Mouse (Mus musculus) right cerebral cortex, adult 18-20 months (tissue): Measurements from ENCODE around the gene Siva1.

Experiments used
- DNase-seq: peaks from one replicate; pipeline ENCODE4 v3.0.0; 2022; ENCODE audit warnings: mixed read lengths

Siva1 gene

DNA sequence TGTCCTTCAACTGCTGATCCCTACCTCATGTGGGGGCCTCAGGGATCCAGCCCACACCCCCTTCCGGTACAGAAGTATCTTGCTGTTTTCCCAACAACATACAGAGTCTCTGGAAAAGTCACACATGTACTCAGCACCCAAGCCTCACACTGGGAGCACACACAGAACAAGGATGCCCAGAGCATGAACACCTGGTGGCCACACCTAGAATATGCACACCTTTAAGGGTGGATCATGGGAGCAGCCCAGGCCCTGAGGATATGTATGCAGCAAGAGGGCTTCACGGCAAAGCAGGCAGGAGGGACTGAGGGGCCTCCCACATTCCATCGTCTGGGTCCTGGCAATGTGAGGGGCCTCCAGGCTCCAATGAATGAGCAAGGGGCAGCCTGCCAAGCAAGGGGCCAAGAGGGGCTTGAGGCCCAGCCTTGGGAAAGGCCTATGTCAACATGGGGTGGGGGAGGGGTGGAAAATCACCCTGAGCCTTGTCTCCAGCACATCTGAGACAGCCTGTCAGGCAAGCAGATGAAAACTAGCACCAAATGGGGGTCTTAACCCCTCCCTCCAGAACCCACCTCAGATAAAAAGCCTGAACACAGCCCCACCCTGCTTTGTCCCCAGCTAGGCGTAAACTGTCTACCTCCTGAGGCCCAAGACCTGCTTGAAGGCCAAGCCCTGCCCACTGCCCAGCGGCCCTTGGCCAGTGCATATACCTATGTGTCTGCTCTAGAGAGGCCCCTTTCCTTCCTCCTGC, 16.3 kb downstream of the Siva1 start:
- DNase-seq = no peak

- DNase-seq = no peak
These were observed 16.8 kb downstream of the Siva1 start for GRCm38 (mm10) chr12:112661327-112661605.

GRCm38 (mm10) chr12:112661851-112662250, 17.4 kb downstream of the Siva1 start:
- no peak for DNase-seq

DNA sequence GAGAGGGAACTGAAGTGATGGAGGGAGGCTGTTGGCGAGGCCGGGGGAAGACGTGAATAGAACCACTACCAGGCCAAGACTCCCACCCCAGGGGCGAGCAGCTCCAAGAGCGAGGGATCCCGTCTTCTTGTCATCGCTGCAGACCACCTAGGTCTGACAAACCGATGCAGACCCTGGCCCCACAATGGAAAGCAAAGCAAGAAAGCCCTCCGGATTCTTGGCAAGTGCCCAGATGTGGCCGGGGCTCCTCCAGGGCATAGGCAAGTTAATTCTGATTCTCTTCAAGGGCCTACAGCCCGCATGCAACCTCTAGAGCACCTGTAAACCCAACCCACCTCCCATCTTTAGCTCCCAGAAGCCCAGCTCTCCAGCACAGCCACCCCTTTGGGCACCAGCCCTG, 18.8 kb downstream of the Siva1 start:
- no peak for DNase-seq

DNA sequence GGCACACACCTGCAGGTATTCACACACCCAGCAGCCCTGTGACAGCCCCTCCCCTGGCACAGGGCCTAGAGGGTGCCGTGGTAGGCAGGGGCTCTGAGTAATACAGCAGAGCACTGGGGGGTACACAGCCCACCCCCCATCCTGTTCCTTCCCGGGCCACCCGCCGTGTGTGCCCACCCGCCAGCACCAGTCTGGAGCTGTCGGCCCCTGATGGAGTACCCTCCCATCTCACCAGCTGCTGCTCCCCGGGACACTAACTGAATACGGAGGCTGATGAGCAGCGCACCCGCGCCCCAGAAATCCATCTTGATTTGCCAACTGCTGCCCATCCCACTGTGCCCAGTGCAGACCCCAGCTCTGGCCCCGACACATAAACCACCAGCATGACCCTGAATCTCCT, 19.2 kb downstream of the Siva1 start:
- no peak for DNase-seq

- no peak for DNase-seq
These were observed 19.6 kb downstream of the Siva1 start for GRCm38 (mm10) chr12:112664124-112664523.

- DNase-seq = no peak
These were observed 20.2 kb downstream of the Siva1 start for GRCm38 (mm10) chr12:112664656-112665055.

GRCm38 (mm10) chr12:112665445-112665844, 21.0 kb downstream of the Siva1 start:
- DNase-seq = peak; percentile 83

DNA sequence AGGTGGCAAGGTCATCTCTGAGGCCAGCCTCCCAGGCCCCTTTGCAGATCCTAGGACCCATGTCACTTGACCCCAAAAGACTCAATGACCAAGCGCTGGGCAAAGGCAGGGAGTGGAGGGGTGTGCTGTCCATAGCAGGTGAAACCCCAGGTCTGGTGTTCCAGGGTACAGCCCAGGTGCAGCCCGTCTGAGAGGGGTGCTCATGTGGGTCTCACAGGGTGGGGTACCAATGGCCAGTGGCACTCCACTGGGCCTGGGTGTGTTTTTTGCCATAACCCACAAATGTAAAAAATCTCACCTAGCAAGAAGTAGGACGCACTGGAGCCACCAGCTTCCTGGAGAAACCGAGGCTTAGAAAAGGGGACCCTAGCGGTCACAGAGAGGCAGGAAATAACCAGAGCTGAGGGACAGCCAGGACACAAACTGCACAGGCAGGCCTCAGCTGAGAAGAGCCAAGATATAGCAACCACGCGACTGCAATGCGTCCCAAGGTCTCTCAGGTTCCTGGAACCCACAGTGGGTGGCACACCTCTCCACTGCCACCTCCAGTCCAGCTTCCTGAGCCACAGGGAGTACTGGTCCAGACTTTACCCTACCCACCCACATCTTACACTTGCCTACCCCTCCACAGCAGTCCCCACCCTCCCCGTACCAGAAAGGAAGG, 21.5 kb downstream of the Siva1 start:
- no peak for DNase-seq

GRCm38 (mm10) chr12:112667619-112668297, 23.3 kb downstream of the Siva1 start:
- DNase-seq = no peak

- no peak for DNase-seq
These were observed 26.4 kb downstream of the Siva1 start for GRCm38 (mm10) chr12:112670718-112671393.

DNA sequence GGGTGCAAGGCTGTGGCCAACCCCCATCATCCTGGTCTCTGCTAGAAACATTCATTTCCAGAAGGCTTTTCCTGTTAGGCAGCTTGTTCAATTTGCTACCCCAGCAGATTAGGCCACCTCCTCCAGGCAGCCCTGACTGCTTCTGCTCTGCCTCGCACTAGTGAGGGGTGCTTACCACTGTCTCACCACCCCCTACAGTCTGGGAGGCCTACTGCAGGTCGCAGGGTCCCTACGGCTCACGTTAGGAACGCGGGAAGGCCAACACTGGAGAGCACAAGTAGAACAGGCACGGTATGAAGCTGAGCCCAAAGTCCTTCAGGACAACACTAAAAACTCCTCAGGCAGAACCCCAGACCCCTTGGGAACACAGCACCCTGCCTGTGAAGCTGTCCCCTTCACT, 27.4 kb downstream of the Siva1 start:
- no peak for DNase-seq

- DNase-seq = no peak
These were observed 28.5 kb downstream of the Siva1 start for GRCm38 (mm10) chr12:112672744-112673575.

- DNase-seq = no peak
These were observed 29.2 kb downstream of the Siva1 start for GRCm38 (mm10) chr12:112673576-112674091.

DNA sequence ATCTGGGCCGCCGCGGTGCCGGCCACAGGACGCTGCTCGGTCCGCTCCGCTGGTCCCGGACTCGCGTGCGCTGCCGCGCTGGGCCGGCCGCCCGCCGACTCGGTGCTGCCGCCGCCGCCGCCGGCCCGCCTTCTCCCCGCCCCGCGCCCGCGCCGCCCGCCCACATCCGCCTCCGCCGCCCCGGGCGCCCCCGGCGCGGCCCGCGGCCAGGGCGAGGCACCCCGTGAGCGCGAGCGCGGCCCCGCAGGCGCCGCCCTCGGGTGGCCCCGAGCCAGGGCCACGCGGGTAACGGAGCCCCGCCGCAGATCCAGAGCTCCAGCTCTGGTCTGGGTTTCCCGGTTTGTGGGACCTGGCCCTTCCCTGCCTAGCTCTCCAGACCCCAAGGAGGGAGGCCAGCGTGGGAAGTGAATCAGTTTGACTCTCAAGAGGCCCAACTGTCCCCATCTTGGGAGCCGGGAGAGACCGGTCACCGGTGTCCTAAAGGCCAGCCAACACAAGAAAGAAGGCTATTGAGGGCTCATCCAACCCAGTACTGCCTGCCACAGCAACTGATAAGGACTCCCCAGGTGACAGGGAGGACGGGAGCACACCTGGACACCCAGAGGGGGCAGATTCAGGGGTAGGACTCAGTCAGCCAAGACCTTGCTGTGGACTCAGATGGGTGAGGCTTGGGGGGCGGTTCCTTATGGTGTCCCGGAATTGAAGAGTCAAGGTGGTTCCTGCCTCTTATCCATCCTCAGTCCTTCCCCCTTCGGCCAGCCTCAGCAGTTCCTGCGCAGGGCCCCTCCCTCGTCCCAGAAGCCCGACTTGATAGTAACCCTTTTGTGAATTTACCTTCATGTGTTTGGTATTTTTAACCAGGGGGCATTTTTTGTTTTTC, 29.9 kb downstream of the Siva1 start, which contains the start of gene Akt1:
Gene Akt1, minus strand, starts transcription at position 753 of the 880 bp plus-strand sequence.
- peak; percentile 55 for DNase-seq

- peak; percentile 82 for DNase-seq
These were observed 31.0 kb downstream of the Siva1 start for GRCm38 (mm10) chr12:112675245-112676035.

GRCm38 (mm10) chr12:112677076-112677475, 32.6 kb downstream of the Siva1 start:
- no peak for DNase-seq

- DNase-seq = no peak
These were observed 33.6 kb downstream of the Siva1 start for GRCm38 (mm10) chr12:112677943-112678554.

DNA sequence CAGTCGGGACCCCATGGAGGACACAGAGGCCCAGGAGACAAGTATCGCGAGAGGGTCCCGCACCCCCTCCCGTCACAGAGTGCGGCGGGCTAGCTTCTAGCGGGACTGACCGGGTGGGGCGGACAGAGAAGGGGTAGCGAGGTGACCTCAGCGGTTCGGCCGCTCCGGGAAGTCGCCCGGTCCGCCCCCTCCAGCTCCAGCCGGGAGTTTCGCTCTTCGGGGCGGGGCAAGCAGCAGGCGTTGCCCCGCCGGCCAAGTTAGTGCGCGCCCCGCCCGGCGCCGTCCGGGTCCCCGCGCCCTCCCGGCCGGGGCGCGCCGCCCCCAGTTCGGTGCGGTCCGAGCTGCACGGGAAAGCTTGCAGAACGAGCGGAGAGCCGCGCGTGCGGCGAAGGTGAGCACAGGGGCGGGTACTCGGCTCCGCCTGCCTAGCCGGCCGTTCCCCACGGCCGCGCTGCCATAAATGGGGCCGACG, 34.1 kb downstream of the Siva1 start, which contains the start of gene Zbtb42:
Gene Zbtb42, plus strand, starts transcription at position 274 of the 472 bp plus-strand sequence.
- no peak for DNase-seq
